Mouse (Mus musculus): ENCODE measurements around the gene Ece1.

- no peak for TF ChIP-seq CTCF (IDR thresholded peaks at IDR 0.05; ENCODE audit: low read depth, low read length)
- TF ChIP-seq POLR2AphosphoS5 (IDR thresholded peaks at IDR 0.05; ENCODE audit: insufficient replicate concordance, low read depth, low read length): no peak
- no peak for TF ChIP-seq GATA1 (IDR thresholded peaks at IDR 0.05; ENCODE audit: borderline replicate concordance, low read length)
Observed at GRCm38 (mm10) chr4:137904956-137905551, 43.0 kb downstream of the Ece1 start.

All from G1E (cell line).